Mouse (Mus musculus) embryonic facial prominence, embryonic 11.5 days (tissue): ENCODE measurements around the gene Zfp114. TPM values are rescaled to one million over a fixed set of nuclear protein-coding genes. Genes with fewer than 3 reads are reported as not detected.

Source experiments
- ATAC-seq: fragments of 200-750 bp; cut with Nextera tagmentation; replicated peaks from 2 replicates; pipeline ENCODE4 v1.8.0; 2017; ENCODE audit warnings: low read depth; ENCODE audit not compliant: insufficient number of reproducible peaks, low FRiP score, low TSS enrichment
- DNase-seq: peaks from one replicate; pipeline ENCODE4 v3.0.0-alpha.2; 2015; ENCODE audit warnings: low spot score
- H3K27ac ChIP-seq: fragments of 300-500 bp; sonication (generic); replicated peaks from 2 replicates; pipeline ENCODE4 v1.5.1; 2014; ENCODE audit warnings: mild to moderate bottlenecking, low read depth, low read length, control low read depth
- H3K27me3 ChIP-seq: fragments of 300-500 bp; sonication (generic); 2 replicates; pipeline ENCODE4 v1.6.1; 2014; ENCODE audit warnings: mild to moderate bottlenecking, low read length, moderate library complexity, mixed read lengths; ENCODE audit not compliant: control insufficient read depth, insufficient read depth
- H3K36me3 ChIP-seq: fragments of 300-500 bp; sonication (generic); replicated peaks from 2 replicates; pipeline ENCODE4 v1.6.1; 2014; ENCODE audit warnings: low read depth, mild to moderate bottlenecking, low read length, moderate library complexity, mixed read lengths; ENCODE audit not compliant: control insufficient read depth, insufficient read depth
- H3K4me1 ChIP-seq: fragments of 300-500 bp; sonication (generic); 2 replicates; pipeline ENCODE4 v1.6.1; 2014; ENCODE audit warnings: low read length, mixed read lengths; ENCODE audit not compliant: control insufficient read depth, insufficient read depth
- H3K4me2 ChIP-seq: fragments of 300-500 bp; sonication (generic); 2 replicates; pipeline ENCODE4 v1.6.1; 2014; ENCODE audit warnings: low read depth, mild to moderate bottlenecking, control low read depth, low read length, moderate library complexity
- H3K4me3 ChIP-seq: fragments of 300-500 bp; sonication (generic); 2 replicates; pipeline ENCODE4 v1.5.1; 2014; ENCODE audit warnings: low read depth, low read length, control low read depth
- H3K9ac ChIP-seq: fragments of 300-500 bp; sonication (generic); replicated peaks from 2 replicates; pipeline ENCODE4 v1.6.1; 2014; ENCODE audit warnings: mild to moderate bottlenecking, control low read depth, low read length
- H3K9me3 ChIP-seq: fragments of 300-500 bp; sonication (generic); replicated peaks from 2 replicates; pipeline ENCODE4 v1.6.1; 2016; ENCODE audit warnings: mild to moderate bottlenecking, low read length, inconsistent platforms, mixed read lengths; ENCODE audit not compliant: control insufficient read depth
- WGBS: fragments of 180-500 bp; shearing (Covaris S2); extraction: QIAGEN DNeasy Blood & Tissue Kit; methylation state at CpG from one replicate; pipeline ENCODE4 v1.1.7; 2014; 5-methylcytosine and 5-hydroxymethylcytosine counted together
- polyA plus RNA-seq: library from polyadenylated mRNA; unstranded; fragments of >200 nt; fragmentation: Nextera tagmentation; extraction: Ambion mirVana; gene quantifications from 2 replicates; pipeline ENCODE4 v1.2.1, GENCODE M21; 2014

The Zfp114 gene
- polyA plus RNA-seq, result 3.7 TPM in 2 replicates

DNA sequence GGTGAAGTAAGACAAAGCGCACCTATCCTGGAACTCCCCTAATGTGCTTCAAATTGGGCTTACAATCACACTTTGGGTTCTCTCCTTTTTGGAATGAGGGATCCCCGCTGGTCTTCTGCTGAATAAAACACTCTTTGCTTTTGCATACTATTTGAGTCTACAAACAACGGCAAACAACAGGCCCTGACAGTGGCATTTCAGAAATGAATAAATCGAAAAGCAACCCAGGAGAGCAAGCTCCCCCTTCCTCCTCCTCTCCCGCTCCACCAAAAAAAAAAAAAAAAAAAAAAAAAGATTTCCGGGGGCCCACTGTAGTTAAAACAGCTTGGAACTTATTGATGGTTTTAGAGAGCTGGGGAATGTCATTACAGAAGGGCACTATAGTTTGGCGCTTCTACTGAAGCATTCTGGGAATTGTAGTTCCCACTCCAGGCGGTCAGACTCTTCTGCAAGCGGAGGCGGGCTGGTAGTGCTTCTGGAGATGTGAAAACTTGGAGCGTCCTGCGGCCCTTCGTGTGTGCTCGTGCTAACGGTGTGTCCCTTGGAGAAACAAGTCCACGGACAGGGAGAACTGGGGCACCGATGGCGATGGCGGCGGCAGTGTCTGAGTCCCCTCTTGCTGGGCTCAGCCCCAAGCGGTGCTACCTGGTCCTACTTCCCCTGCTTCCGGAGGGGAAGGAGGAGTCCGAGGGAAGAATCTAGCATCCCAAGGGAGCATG lies at the start of gene Zfp114:
Zfp114 (plus strand) TSS at position 443 of the 719 bp plus-strand sequence.
- Histone ChIP-seq H3K4me3 (peak within 1 kb of the TSS; percentile 55), H3K4me1 (no peaks in the 10 kb centered on the region), H3K9me3 (no peaks in the 10 kb centered on the region), H3K27ac (no peak within 1 kb of the TSS), H3K36me3 (no peaks in the 10 kb centered on the region), H3K4me2 (peak within 1 kb of the TSS; percentile 45), H3K9ac (peak within 1 kb of the TSS; percentile 79), H3K27me3 (no peaks in the 10 kb centered on the region)
- DNase-seq (peak; percentile 87), ATAC-seq (peak; percentile 89)
- WGBS, result 16% methylated on average over 23 of the region's 23 CpGs

DNA sequence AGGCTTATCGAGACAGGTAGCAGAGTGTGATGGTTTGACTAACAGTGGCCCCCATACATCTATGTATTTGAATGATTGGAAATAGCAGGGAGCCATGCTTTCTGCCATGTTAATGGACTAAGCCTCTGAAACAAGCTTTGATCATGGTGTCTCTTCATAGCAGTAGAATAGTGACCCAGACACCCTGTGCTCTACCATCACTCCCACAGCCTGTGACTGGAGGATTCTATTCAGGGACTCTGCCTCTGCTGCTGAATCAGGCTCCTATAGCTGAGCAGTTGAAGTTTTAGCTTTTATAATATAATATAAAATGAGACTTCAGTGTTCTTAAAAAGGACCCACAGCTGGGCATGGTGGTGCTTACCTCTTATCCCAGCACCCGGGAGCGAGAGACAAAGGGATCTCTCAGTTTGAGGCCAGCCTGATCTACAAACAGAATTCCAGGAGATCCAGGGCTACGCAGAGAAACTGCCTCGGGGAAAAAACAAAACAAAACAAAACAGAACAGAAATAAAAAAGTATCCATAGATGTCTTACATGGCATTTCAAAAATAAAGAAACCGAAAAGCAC lies 41.4 kb upstream of the Zfp114 start:
- H3K36me3 ChIP-seq, result no peaks in the 10 kb centered on the region
- peak overlapping the region; percentile 42 for H3K4me2 ChIP-seq
- 16% methylated on average over 6 of the region's 6 CpGs for WGBS
- H3K27ac ChIP-seq, result no peak overlapping the region
- H3K9ac ChIP-seq, result peak overlapping the region; percentile 43
- H3K4me1 ChIP-seq, result no peaks in the 10 kb centered on the region
- no peaks in the 10 kb centered on the region for H3K9me3 ChIP-seq
- peak; percentile 15; the same call in 1 of the 2 replicates for ATAC-seq
- no peak for DNase-seq
- peak overlapping the region; percentile 51 for H3K4me3 ChIP-seq
- H3K27me3 ChIP-seq, result no peaks in the 10 kb centered on the region

DNA sequence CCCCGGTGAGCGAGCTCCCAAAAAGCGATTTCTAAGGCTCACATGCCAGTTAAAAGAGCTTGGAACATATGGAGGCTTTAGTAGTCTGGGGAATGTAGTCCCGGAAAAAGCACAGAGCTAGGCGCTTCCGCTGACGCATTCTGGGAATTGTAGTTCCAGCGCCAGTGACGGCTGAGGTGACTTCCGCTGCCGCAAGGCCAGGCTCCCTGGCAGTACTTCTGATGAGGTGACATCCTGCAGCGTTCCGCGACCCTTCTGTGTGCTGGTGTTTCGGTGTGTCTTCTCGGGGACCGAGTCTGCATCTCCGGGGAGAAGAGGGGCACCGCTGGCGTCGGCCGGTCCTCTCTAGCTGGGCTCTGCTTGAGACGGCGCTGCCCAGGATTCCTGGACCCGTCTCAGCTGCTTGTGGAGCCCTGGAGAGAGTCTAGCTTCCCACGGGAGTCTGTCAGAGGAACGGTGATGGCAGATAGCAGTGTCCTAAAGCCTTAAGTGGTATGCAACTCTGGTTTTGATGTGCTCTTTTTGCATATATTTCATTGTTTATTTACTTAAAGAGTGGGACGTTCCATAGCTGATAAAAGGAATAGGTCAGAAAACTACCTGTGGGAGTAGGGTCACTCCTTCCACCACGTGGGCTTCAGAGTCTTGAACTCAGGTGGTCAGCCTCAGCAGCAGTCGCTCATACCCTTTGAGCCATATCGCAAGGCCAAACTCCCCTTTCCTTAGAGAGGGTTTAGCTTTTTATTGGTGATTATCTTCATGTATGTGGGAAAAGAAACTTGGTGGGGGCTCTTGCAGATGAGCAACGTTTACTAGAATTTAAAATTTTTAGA lies 40.6 kb upstream of the Zfp114 start, which contains the start of gene Zfp235:
Zfp235 (plus strand) TSS at position 174 of the 833 bp plus-strand sequence.
- H3K4me1 ChIP-seq, result no peaks in the 10 kb centered on the region
- peak within 1 kb of the TSS; percentile 51 for H3K4me3 ChIP-seq
- peak within 1 kb of the TSS; percentile 64 for H3K9ac ChIP-seq
- H3K36me3 ChIP-seq, result no peaks in the 10 kb centered on the region
- DNase-seq (peak; percentile 93), ATAC-seq (peak; percentile 90)
- 3% methylated on average over 32 of the region's 32 CpGs for WGBS
- H3K27me3 ChIP-seq, result no peaks in the 10 kb centered on the region
- no peaks in the 10 kb centered on the region for H3K9me3 ChIP-seq
- peak within 1 kb of the TSS; percentile 42 for H3K4me2 ChIP-seq
- no peak within 1 kb of the TSS for H3K27ac ChIP-seq

- ATAC-seq (no peak), DNase-seq (no peak)
- 84% methylated on average over 6 of the region's 6 CpGs for WGBS
- Histone ChIP-seq H3K9ac (no peak overlapping the region), H3K27ac (no peak overlapping the region), H3K9me3 (no peaks in the 10 kb centered on the region), H3K4me3 (no peak overlapping the region), H3K4me2 (no peak overlapping the region), H3K4me1 (no peaks in the 10 kb centered on the region), H3K36me3 (peaks cover 3% of the 10 kb centered on the region), H3K27me3 (no peaks in the 10 kb centered on the region)
Observed at GRCm38 (mm10) chr7:24142566-24142965, 32.3 kb upstream of the Zfp114 start.

GRCm38 (mm10) chr7:24153272-24153671 lies 21.6 kb upstream of the Zfp114 start:
- no peaks in the 10 kb centered on the region for H3K36me3 ChIP-seq
- no peaks in the 10 kb centered on the region for H3K4me1 ChIP-seq
- no peak overlapping the region for H3K9ac ChIP-seq
- H3K27ac ChIP-seq, result no peak overlapping the region
- H3K27me3 ChIP-seq, result no peaks in the 10 kb centered on the region
- ATAC-seq, result no peak
- peak; percentile 39 for DNase-seq
- H3K9me3 ChIP-seq, result no peaks in the 10 kb centered on the region
- no peak overlapping the region for H3K4me3 ChIP-seq
- H3K4me2 ChIP-seq, result no peak overlapping the region
- 14% methylated on average over 1 of the region's 1 CpGs for WGBS

- ATAC-seq, result no peak
- no peak overlapping the region for H3K4me2 ChIP-seq
- 71% methylated on average over 4 of the region's 4 CpGs for WGBS
Observed at GRCm38 (mm10) chr7:24172191-24172590, 2.7 kb upstream of the Zfp114 start.

DNA sequence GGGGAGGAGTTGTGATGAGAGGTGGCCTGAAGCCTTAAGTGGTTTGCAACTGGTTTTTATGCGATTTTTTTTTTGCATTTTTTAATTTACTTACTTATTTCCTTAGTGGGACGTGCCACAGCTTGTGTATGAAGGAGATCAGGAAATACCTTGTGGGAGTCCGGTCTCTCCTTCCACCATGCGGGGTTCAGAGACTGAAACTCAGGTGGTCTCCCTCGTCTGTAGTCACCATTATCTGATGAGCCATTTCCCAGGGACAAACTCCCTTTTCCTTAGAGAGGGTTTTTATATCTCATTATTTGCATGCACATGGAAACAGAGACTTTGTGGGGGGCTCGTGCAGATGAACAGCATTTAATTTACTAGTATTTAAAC lies 464 bp downstream of the Zfp114 start:
- peak overlapping the region; percentile 79 for H3K9ac ChIP-seq
- H3K4me3 ChIP-seq, result peak overlapping the region; percentile 55
- H3K36me3 ChIP-seq, result no peaks in the 10 kb centered on the region
- H3K4me1 ChIP-seq, result no peaks in the 10 kb centered on the region
- no peak overlapping the region for H3K27ac ChIP-seq
- H3K4me2 ChIP-seq, result peak overlapping the region; percentile 45
- no peak for DNase-seq
- H3K27me3 ChIP-seq, result no peaks in the 10 kb centered on the region
- WGBS, result 61% methylated on average over 6 of the region's 6 CpGs
- ATAC-seq, result peak; percentile 30; the same call in 1 of the 2 replicates
- no peaks in the 10 kb centered on the region for H3K9me3 ChIP-seq

More at GRCm38 (mm10) chr7:24172191-24172590, 2.7 kb upstream of the Zfp114 start:
- no peak overlapping the region for H3K27ac ChIP-seq
- H3K36me3 ChIP-seq, result no peaks in the 10 kb centered on the region
- no peak overlapping the region for H3K9ac ChIP-seq
- H3K4me3 ChIP-seq, result no peak overlapping the region
- H3K4me1 ChIP-seq, result no peaks in the 10 kb centered on the region
- no peaks in the 10 kb centered on the region for H3K27me3 ChIP-seq
- H3K9me3 ChIP-seq, result no peaks in the 10 kb centered on the region
- DNase-seq, result no peak
